Mouse (Mus musculus): ENCODE measurements around the gene Sulf2. TPM values are rescaled to one million over a fixed set of nuclear protein-coding genes. Genes with fewer than 3 reads are reported as not detected.
"Not testable (repeated sequence)": the region's sequence is repeated elsewhere in the genome, so short reads cannot be mapped to it uniquely, and the experiment has no call there.

Sulf2 gene
- total RNA-seq, 2 experiments from 2014 or later: 48.7 to 54.3 TPM

DNA sequence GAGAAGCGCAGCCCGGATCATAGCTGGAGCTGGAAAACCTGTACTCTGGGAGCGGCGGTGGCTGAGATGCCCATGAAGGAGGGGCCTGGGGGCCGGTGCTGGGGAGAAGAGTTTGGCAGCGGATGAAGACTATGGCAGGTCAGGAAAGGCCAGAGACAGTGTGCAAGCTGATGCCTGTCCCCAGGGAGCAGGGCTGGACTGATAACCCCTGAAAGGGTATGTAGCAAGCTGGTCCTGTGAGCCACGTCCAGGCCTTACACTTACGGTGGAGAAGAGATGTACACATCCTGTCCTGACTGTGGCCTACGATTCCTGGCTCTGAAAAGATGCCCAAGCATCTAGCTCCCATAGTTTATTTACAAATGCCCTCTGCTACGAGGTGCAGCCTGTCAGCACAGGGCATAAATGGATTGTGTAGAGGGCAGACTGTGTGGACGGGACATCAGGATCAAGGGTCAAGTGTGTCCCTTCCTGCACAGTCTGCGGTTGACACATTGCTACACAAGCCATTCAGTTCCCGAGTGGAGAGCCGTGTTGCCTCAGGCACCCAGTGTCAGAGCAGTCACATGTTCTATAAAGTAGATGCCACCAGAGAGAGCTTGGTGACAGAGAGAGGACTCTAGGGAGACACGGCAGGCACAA, 57.0 kb downstream of the Sulf2 start:
- DNase-seq (ENCODE audit: low spot score): no peak
- intact Hi-C loops (cut with DNase I): no loop called here

DNA sequence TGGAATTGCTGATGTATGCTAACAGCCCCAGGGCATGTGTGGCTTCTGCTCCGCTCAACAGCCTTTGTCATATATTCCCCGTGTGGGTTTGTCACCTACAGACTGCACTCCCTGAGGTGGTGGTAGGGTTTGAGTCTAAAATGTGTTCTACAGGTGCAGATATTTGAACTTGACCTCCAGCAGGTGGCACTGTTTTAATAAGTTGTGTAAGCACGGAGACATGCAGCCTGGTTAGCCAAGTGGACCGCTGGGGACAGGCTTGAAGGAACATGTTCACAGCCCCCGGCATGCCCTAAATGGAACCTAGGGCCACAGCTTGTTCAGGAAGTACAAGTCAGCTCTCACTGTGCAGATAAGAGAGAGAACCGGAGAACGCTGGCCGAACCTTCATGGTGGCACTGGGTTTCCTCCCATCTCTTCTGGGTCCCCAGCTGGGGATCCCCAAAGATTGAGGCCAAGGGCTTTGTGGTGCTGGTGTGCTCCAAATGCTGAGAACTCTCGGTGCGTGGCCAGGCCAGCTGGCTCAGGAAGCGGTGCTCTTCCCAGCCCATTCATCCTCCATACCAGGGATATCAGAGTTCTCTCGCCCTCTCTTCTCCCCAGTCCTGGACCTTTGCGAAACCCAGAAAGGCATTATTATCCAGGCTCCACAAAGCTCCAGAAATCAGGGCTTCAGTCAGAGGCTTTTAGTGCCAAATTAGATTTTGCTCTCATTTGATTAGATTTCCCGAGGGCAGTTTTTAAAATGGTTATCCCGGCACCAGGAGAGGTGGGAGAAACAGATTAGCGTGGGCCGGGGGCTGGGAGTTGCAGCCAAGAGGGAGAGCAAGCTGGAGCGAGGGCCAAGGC, 57.8 kb downstream of the Sulf2 start:
- intact Hi-C loops (cut with DNase I): no loop called here
- no peak for DNase-seq (ENCODE audit: low spot score)

DNA sequence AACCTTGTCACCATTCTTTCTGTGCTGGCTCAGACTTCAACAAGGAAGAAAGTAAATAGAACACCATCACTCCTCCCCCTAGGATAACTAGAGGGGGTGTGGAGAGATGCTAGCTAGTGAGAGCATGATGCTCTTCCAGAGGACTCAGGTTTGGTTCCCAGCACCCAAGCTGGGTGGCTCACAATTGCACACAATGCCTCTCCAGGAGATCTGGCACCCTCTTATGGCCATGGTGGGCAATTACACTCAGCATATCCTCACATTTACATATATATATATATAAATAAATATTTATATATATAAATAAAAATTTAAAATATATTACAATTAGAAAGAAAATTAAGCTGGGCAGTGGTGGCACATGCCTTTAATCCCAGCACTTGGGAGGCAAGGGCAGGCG, 58.6 kb downstream of the Sulf2 start:
- intact Hi-C loops (cut with DNase I): no loop called here
- DNase-seq (ENCODE audit: low spot score): no peak

DNA sequence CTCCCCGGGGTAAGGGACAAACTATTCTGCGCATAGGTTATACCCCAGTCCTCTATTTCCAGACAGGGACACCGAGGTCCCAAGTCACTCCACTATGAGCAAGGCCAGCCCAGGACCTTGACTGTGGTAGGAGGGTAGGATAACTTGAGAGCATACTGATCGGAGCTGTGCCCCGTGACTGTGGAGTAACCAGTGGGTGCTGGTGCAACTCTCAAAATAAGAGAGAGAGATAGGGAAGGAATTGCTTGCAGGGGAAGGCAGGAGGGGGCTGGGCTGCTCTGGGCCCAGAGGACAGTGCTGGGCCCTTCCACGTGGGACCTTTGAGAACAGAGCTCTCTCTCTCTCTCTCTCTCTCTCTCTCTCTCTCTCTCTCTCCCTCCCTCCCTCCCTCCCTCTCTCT, 59.2 kb downstream of the Sulf2 start:
- intact Hi-C loops (cut with DNase I): no loop called here
- no peak for DNase-seq (ENCODE audit: low spot score)

DNA sequence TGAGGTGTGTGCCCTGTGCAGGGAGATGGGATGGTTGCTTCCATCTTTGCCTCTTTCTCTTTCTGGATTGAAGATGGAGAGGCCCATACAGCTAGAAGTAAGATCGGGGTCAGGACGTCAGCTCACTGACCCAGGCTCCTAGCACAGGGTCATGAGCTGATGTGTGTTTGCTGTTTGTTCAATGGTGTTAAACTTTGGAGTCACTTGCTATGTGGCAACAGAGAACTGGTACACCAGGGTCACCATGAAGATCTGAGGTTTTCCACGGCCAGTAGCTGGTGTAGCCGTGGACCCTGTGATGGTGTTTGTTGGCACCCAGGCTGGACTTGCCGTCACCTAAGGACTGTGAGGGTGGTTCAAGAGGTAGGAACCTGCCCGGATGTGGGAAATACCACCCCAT, 63.1 kb downstream of the Sulf2 start:
- no peak for DNase-seq (ENCODE audit: low spot score)
- intact Hi-C loops (cut with DNase I): no loop called here

DNA sequence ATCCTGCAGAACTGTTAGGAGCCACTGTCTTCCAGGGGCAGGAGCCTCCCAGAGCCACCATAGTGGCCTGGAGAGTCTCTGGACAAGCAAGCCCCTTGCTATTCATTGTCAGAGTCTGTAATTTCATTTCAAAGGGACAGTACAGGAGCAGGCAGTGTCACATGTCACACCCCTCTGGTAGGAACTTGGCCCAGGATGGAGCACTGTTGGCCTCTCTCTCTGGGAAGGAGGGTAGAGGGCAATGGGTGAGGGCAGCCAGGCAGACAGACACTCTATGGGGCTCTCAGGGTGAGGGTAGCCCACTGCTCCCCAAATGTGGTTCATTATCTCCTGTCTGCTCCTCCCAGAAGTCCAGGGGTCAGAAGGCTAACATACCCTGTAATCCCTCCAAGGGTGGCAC, 63.9 kb downstream of the Sulf2 start:
- DNase-seq (ENCODE audit: low spot score): no peak
- intact Hi-C loops (cut with DNase I): no loop called here

DNA sequence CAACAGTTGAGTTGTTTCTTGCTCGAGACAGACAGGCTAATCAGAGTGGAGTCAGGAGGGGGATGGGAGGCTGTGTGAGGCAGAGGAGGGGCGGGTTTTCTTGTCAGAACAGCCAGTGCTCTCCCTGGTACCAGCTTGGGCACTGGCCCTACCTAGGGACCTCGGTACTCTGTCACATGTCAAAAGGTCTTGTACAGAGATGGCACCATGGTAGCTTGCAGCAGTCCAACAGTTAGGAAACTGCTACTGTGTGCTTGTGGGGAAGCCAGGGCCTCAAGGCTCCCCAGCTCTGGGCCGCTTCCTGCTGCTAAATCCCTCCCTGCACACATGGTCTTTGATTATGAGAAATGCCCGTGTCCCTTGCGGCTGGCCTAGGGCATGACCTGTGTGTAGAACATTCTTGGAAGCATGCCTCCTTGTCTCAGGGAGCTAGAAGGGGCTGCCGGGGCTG, 65.3 kb downstream of the Sulf2 start:
- DNase-seq (ENCODE audit: low spot score): no peak
- intact Hi-C loops (cut with DNase I): no loop called here

DNA sequence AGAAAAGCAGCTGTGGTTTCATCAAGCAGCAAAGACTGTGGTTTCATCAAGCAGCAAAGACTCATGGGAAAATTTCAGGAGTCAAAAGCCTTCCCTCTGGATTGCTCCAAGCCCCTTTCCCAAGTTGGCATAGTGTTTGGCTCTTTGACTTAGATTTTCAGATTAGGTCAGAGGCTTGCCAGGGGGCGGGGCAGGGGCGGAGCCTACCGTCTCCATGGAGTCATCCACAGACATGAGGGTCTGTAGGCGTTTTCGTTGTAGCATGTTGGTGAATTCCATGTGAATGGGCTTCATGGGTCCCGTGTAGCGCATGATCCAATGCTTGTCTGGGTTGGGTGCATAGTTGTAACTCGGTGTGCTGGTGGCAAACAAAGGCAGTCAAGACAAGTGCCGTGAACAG, 66.5 kb downstream of the Sulf2 start:
- intact Hi-C loops (cut with DNase I): loop anchor here (10.0 kb wide), 1 partner anchor 716 kb away; the partner anchor contains the start of gene Arfgef2
- no peak for DNase-seq (ENCODE audit: low spot score)

DNA sequence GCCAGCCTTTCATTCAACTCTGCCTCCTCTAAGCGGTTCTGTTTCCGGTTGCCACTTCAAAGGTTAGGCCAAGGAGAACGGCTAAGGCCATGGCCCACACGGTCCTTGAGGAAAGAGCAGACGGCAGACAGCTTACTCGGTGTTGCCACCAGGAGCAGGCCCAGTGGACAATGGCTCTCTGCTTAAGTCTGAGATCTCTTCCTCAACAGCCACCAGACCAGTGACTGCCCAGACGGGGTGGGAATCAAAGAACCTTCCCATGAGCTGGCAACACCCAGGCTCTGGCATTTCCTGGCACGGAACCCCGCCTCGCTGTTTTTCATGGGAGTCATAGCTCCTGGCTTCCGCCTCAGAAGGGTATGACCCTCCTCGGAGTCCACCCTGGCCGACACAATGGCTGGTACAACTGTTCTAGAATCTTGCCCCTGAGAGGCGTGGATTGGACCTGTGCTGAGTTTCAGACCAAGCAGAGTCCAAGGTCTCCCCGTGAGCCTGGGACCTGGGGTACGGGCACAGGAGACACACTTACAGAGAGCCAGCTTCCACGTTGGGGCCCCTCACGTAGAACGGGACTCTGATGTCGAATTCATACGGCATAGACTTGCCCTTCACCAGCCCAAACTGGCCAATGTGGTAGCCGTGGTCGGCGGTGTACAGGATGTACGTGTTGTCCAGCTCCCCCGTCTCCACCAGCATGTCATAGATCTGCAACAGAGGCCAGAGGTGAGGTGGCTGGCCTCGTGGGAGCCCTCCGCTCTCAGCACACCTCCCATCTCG, 68.8 kb downstream of the Sulf2 start:
- intact Hi-C loops (cut with DNase I): loop anchor here (10.0 kb wide), 1 partner anchor 718 kb away; the partner anchor contains the start of gene Arfgef2
- DNase-seq (ENCODE audit: low spot score): no peak

DNA sequence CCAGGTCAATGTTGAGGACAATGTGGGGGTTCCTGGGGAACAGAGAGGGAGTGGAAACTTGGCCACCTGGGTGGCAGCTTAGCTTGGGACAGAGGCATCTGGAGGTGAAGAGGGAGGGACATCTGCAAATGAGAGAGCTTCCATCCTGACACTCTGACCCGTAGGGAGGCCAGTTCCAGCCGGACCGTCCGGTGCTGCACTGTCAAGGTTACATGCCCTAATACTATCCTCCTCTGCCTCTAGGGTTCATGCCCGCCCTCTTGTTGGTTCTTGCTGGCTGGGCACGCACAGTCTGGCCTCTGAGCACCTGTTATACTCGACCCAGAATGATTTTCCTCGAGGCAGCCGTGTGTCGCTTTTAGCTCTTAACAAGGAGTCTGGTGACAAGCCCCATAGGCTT, 69.7 kb downstream of the Sulf2 start:
- no peak for DNase-seq (ENCODE audit: low spot score)
- intact Hi-C loops (cut with DNase I): loop anchor here (1.0 to 10.0 kb wide), 2 partner anchors 479 to 719 kb away; partner anchors contain the start of gene Arfgef2

DNA sequence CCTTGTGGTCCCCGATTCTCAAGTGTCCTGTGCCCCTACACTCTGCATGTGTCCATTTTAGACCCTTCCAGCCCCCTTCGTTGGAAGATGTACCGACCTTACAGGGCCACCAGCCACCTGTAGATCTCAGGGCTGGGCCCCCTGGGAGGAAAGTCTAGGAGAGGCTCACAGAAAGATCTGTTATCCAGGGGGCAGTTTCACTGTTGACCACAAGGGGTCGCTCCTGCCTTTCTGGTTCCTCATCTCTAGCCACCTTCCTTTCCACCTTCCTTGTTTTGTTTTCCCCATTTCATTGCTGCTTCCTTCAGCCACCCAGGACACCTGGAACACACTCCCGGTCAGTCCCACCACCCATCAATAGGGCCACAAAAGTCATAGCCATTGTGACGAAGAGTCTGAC, 70.5 kb downstream of the Sulf2 start:
- not testable (repeated sequence) for DNase-seq (ENCODE audit: low spot score)
- intact Hi-C loops (cut with DNase I): loop anchor here (1.0 to 10.0 kb wide), 2 partner anchors 479 to 720 kb away; partner anchors contain the start of gene Arfgef2

DNA sequence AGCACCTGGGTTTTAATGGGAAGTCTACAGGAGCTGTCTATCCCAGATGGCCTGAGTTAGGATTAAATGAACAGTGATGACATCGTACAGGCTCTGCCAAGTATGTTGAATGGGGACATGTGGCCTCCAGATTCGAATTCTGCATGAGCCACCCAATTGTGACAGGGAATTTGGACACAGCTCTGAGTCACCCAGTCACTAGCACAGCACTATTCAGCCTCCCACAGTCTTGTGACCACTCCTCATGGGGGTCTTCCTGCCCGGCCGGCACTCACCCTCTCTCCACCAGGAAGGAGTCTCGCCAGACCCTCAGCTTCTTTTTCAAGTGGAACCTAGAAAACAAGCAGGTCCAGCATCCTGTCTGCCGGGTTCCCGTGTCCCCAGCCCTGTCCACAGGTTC, 71.4 kb downstream of the Sulf2 start:
- DNase-seq (ENCODE audit: low spot score): no peak
- intact Hi-C loops (cut with DNase I): loop anchor here (10.0 kb wide), 1 partner anchor 721 kb away; the partner anchor contains the start of gene Arfgef2

DNA sequence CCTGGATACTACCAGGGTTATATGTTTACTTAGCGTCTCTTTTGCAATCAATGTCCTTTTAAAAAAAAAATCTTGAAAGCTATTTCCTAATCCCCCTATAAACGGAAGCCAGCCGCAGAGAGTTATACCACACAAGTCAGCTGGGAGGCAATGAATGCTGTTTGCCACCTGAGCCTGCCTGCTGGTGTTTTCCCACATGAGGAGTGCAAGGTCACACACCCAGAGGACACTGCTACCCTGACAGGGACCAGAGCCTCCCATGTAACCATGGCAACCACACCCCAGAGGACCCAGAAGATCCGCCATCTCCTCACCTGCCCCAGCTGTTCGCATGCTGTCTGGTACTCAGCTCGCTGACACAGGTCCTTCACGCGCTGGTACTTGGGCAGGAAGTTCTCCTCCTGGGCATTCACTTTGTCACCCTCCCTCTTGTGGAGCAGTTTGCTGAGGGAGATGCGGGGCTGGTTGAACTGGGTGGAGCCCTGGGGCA, 71.9 kb downstream of the Sulf2 start:
- intact Hi-C loops (cut with DNase I): loop anchor here (10.0 kb wide), 1 partner anchor 721 kb away; the partner anchor contains the start of gene Arfgef2
- DNase-seq (ENCODE audit: low spot score): no peak

DNA sequence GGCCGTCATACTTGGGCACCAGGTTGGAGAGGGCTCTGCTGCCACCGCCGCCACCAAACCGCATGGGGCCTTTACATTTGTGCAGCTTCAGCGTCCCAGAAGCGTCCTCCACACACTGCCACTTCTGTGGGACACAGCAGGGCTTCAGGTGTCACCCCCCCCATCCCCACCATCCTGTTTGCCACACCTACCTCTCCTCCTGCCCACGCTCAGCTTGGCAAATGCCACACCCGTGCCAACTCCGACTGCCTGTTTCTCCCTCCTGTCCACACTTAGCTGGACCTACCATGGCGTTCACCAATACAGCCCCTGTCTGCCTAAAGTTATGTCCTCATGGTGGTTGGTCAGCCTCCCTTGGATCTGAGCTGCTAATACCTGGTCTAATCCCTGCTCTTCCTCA, 72.8 kb downstream of the Sulf2 start:
- no peak for DNase-seq (ENCODE audit: low spot score)
- intact Hi-C loops (cut with DNase I): loop anchor here (10.0 kb wide), 1 partner anchor 722 kb away; the partner anchor contains the start of gene Arfgef2

DNA sequence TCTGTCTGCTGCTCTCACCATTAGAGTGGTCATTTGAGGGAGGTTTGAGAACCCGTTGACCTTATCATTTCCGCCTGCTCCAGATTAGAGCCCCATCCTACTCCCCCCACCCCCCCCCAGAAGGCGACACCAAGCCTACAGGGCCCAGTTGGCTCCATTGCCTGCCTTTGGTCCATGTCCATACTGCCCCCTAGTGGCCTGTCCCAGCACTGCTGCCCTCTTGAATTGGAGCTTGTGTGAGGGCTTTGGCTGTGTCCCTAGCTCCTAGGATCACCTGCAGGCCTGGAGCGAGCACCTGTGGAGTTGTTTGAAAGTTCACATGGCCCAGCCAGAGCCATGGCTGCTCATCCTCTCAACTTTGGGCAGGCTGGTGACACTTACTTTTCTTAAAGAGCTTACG, 73.3 kb downstream of the Sulf2 start:
- intact Hi-C loops (cut with DNase I): loop anchor here (10.0 kb wide), 1 partner anchor 723 kb away; the partner anchor contains the start of gene Arfgef2

DNA sequence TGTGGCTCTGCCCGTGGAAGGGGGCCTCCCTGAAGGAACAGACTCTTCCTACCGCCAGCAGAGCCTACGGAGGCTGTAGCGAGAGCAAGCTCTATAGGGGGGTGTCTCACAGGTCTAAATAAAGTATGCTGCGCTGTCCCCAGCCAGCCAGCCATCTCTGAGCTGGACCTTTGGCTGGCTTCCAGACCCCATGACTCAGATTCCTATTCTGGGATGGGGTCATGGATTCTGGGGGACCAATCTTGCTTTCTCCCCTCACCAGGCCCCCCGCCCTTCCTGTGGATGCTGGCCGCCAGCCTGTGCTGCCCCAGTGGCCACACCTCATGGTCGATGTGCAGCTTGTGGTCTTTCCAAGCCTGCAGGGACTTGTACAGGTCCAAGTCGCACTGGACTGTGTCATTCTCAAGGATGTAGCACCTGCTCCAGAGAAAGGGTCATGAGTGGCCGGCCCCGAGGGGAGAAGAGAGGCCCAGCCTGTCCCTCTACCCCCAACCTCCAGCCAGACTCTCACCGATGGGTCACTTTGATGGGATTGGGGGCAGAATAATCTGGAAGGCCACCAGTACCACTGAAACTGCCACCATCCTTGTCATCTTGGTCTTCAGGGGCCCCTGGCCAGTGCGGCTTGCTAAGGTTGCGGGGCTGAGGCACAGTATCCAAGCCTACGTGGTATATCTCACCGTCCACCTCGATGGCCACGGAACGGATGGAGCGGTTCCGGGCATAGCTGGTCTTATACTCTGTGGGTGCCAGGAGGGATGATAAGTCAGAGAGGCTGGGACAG, 74.3 kb downstream of the Sulf2 start:
- peak; percentile 71 for DNase-seq (ENCODE audit: low spot score)
- intact Hi-C loops (cut with DNase I): loop anchor here (10.0 kb wide), 1 partner anchor 724 kb away; the partner anchor contains the start of gene Arfgef2

More for the DNA sequence above, 73.3 kb downstream of the Sulf2 start:
- no peak for DNase-seq (ENCODE audit: low spot score)

DNA sequence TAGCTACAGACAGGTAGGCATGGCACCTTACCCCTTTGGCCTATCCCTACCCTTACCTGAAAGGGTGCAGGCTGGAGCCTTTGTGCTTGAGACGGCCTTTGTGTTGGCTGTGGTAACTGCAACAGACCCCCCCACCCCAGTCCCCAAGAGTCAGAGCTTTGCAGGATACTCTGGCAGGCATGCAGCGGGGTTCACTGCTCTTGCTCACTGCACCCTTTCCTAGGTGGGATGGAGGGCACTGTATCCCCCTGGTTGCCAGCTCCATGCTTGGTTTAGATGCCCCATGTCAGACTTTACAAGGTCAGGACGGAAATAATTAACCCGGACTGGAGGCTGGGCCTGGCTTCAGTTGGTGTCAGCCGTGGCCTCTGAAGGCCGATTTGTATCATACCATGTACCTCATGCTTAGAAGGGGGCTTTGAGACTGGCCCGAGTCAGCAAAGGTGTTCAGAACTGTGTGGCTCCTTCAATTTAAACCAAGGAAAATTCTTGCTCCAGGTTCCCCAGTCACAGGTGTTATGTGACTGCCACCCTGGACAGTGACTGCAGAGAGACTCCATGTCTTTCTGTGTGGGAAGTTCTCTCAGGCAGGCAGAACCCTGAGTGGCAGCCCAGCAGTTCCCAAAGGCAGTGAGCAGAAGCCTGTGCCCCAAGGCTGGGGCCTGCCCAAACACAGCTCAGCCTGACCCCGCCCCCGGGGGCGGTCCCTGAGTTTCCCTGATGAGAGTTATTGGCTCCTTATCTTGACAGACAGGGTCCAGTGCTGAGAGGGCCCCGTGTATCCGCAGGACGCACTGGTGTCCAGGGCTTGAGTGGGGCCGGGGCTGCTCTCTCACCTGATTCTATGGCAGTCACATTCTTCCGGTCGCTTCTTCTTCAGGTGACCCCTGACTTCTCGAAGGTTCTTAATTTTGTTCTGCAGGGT, 75.2 kb downstream of the Sulf2 start:
- intact Hi-C loops (cut with DNase I): loop anchor here (10.0 kb wide), 1 partner anchor 725 kb away; the partner anchor contains the start of gene Arfgef2
- DNase-seq (ENCODE audit: low spot score): peak; percentile 49

DNA sequence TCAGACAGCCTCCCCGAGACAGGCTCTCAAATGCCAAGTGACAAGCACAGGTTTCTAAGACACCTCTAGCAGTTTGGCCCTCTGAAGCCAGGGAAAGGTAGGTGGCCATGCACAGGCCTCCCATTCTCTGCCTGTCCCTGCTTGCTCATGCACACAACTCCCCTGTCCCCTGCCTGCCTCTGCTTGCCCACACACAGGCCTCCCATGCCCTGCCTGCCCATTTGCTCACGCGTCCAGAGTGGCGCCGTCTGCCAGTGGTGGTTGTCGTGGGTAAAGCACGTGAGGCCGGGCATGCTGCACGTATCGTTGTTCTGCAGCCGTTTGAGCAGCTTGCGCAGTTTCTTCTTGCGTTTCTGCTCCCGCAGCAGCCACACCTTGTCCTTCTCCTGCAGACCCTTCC, 76.2 kb downstream of the Sulf2 start:
- intact Hi-C loops (cut with DNase I): no loop called here

More for the DNA sequence above, 76.2 kb downstream of the Sulf2 start:
- DNase-seq (ENCODE audit: low spot score): no peak

All from heart, postnatal 25 days (tissue).